Mouse (Mus musculus) heart, embryonic 11.5 days (tissue): ENCODE data around the gene Fgf22. TPM values are rescaled to one million over a fixed set of nuclear protein-coding genes. Genes with fewer than 3 reads are reported as not detected.
"Not testable (repeated sequence)": the region's sequence is repeated elsewhere in the genome, so short reads cannot be mapped to it uniquely, and the experiment has no call there.

Source experiments
- ATAC-seq: fragments of 200-750 bp; cut with Nextera tagmentation; replicated peaks from 2 replicates; pipeline ENCODE4 v1.8.0; 2017; ENCODE audit warnings: moderate library complexity; ENCODE audit not compliant: insufficient number of reproducible peaks, low FRiP score, low TSS enrichment
- H3K27ac ChIP-seq: fragments of 300-500 bp; sonication (generic); 2 replicates; pipeline ENCODE4 v1.5.1; 2014; ENCODE audit warnings: mild to moderate bottlenecking, low read depth, low read length
- H3K27me3 ChIP-seq: fragments of 300-500 bp; sonication (generic); 2 replicates; pipeline ENCODE4 v1.6.1; 2014; ENCODE audit warnings: mild to moderate bottlenecking, low read length, mixed read lengths; ENCODE audit not compliant: control insufficient read depth, insufficient read depth
- H3K36me3 ChIP-seq: fragments of 300-500 bp; sonication (generic); 2 replicates; pipeline ENCODE4 v1.6.1; 2014; ENCODE audit warnings: mild to moderate bottlenecking, low read length, moderate library complexity, mixed read lengths; ENCODE audit not compliant: control insufficient read depth, insufficient read depth
- H3K4me1 ChIP-seq: fragments of 300-500 bp; sonication (generic); 2 replicates; pipeline ENCODE4 v1.6.1; 2014; ENCODE audit warnings: low read length; ENCODE audit not compliant: control insufficient read depth, insufficient read depth
- H3K4me2 ChIP-seq: fragments of 300-500 bp; sonication (generic); 2 replicates; pipeline ENCODE4 v1.6.1; 2014; ENCODE audit warnings: mild to moderate bottlenecking, moderate library complexity
- H3K4me3 ChIP-seq: fragments of 300-500 bp; sonication (generic); 2 replicates; pipeline ENCODE4 v1.5.1; 2014; ENCODE audit warnings: low read depth, low read length
- H3K9ac ChIP-seq: fragments of 300-500 bp; sonication (generic); 2 replicates; pipeline ENCODE4 v1.6.1; 2014; ENCODE audit warnings: mild to moderate bottlenecking, low read depth, low read length, moderate library complexity
- H3K9me3 ChIP-seq: fragments of 300-500 bp; sonication (generic); replicated peaks from 2 replicates; pipeline ENCODE4 v1.6.1; 2016; ENCODE audit warnings: low read length; ENCODE audit not compliant: control insufficient read depth
- WGBS: fragments of 180-500 bp; shearing (Covaris S2); extraction: QIAGEN DNeasy Blood & Tissue Kit; methylation state at CpG from one replicate; pipeline ENCODE4 v1.1.7; 2014; ENCODE audit not compliant: insufficient replicate concordance; 5-methylcytosine and 5-hydroxymethylcytosine counted together
- polyA plus RNA-seq: library from polyadenylated mRNA; unstranded; fragments of >200 nt; fragmentation: Nextera tagmentation; extraction: Ambion mirVana; gene quantifications from 2 replicates; pipeline ENCODE4 v1.2.1, GENCODE M21; 2014

Gene Fgf22
- polyA plus RNA-seq, 1 experiment from 2014 or later = 0.26 TPM

DNA sequence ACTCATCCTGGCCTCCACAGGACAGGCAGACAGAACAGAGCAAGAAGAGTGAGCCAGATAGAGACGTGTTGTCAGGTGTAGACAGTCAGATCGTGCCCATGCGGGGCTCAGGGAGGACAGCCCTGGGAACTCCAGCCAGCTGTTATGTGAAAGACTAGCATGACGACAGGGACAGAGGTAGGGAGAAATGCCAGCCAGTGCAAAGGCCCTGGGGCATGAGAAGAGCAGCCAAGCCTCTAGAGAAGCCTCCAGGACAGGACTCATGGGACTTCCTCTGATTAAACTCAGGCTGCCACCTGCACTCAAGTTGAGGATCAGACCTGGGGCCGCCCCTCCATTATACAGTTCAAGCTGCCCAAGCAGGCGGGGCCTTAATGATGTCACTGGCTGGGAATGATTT, 6.4 kb upstream of the Fgf22 start:
- H3K27me3 ChIP-seq = no peaks in the 10 kb centered on the region
- ATAC-seq = no peak
- H3K9ac ChIP-seq = no peak overlapping the region
- 70% methylated on average over 6 of the region's 6 CpGs for WGBS
- peaks cover 2% of the 10 kb centered on the region; the same call in 1 of the 2 replicates for H3K36me3 ChIP-seq
- no peak overlapping the region for H3K4me2 ChIP-seq
- no peaks in the 10 kb centered on the region for H3K9me3 ChIP-seq
- no peak overlapping the region for H3K4me3 ChIP-seq
- H3K4me1 ChIP-seq = peaks cover 7% of the 10 kb centered on the region
- H3K27ac ChIP-seq = no peak overlapping the region

DNA sequence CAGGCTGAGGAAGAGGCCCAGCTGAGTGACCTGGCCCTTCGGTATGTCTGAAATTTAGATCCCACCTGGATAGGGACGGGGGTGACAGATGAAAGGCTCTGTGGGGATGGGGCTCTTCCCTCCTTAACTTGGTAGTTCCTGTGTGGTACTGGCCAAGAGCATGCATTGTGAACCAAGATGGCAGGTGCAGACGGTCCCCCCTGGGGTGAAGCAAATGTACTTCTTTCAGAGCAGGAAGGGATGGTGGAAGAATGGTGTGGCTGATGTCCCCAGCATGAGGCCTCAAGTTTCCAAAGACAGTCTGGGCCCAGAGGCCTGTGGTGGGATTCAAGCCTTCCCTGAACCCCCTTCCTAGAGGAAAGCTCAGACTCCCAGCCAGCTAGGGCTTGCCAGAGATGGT, 978 bp downstream of the Fgf22 start:
- H3K27ac ChIP-seq = no peak overlapping the region
- H3K9me3 ChIP-seq = no peaks in the 10 kb centered on the region
- H3K27me3 ChIP-seq = no peaks in the 10 kb centered on the region
- H3K4me1 ChIP-seq = peaks cover 7% of the 10 kb centered on the region; the same call in 1 of the 2 replicates
- 80% methylated on average over 3 of the region's 3 CpGs for WGBS
- H3K9ac ChIP-seq = no peak overlapping the region
- ATAC-seq = no peak
- peaks cover 25% of the 10 kb centered on the region for H3K36me3 ChIP-seq
- H3K4me3 ChIP-seq = no peak overlapping the region
- H3K4me2 ChIP-seq = no peak overlapping the region

- WGBS = 87% methylated on average over 24 of the region's 24 CpGs
- Histone ChIP-seq H3K9ac (no peak overlapping the region), H3K36me3 (peaks cover 33% of the 10 kb centered on the region)
Measured at GRCm38 (mm10) chr10:79756660-79757059, 1.8 kb downstream of the Fgf22 start.

DNA sequence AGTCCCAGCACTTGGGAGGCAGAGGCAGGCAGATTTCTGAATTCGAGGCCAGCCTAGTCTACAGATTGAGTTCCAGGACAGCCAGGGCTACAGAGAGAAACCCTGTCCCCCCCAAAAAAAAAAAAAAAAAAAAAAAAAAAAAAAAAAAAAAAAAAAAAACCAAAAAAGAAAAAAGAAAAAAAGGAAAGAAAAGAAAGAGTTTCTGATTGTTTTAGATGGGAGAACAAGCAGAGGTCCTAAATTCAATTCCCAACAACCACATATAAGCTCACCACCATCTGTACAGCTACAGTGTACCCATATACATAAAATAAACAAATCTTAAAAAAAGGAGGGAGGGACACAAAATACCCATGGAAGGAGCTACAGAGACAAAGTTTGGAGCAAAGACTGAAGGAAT, 4.8 kb downstream of the Fgf22 start:
- peaks cover 23% of the 10 kb centered on the region for H3K4me1 ChIP-seq
- peaks cover 40% of the 10 kb centered on the region for H3K36me3 ChIP-seq
- not testable (repeated sequence) for H3K27ac ChIP-seq, H3K27me3 ChIP-seq, H3K4me2 ChIP-seq, H3K9ac ChIP-seq, ATAC-seq, H3K9me3 ChIP-seq, H3K4me3 ChIP-seq
- 88% methylated on average over 1 of the region's 1 CpGs for WGBS

More at GRCm38 (mm10) chr10:79756660-79757059, 1.8 kb downstream of the Fgf22 start:
- peaks cover 7% of the 10 kb centered on the region; the same call in 1 of the 2 replicates for H3K4me1 ChIP-seq
- H3K9me3 ChIP-seq = no peaks in the 10 kb centered on the region
- no peak for ATAC-seq
- H3K4me2 ChIP-seq = no peak overlapping the region
- H3K27ac ChIP-seq = no peak overlapping the region
- no peak overlapping the region for H3K4me3 ChIP-seq
- no peaks in the 10 kb centered on the region for H3K27me3 ChIP-seq

- Histone ChIP-seq H3K4me3 (no peak overlapping the region), H3K4me2 (no peak overlapping the region), H3K27ac (no peak overlapping the region), H3K27me3 (no peaks in the 10 kb centered on the region), H3K9ac (no peak overlapping the region), H3K4me1 (peaks cover 26% of the 10 kb centered on the region), H3K36me3 (peaks cover 40% of the 10 kb centered on the region), H3K9me3 (no peaks in the 10 kb centered on the region)
- ATAC-seq = no peak
- WGBS = 89% methylated on average over 11 of the region's 11 CpGs
Measured at GRCm38 (mm10) chr10:79760603-79761143, 5.8 kb downstream of the Fgf22 start.

DNA sequence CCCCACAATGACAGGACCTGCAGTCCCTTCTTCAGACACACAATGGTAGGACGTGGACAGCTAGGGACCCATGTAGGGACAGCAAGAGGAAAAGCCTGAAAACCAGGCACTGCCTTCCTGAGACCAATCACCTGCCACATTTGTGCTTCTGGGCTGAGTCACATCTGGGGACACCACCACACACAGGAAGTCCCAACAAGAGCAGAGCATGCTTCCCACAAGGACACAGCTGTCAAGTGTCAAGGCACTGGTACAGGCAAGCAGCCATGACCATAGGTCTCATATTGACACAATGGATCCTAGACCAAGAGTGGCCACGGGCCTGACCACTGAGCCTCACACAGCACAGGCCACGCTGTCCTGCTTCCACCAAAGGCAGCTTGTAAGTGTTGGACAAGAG, 8.0 kb downstream of the Fgf22 start:
- Histone ChIP-seq H3K9me3 (no peaks in the 10 kb centered on the region), H3K27me3 (no peaks in the 10 kb centered on the region), H3K27ac (no peak overlapping the region), H3K36me3 (peaks cover 31% of the 10 kb centered on the region), H3K4me3 (no peak overlapping the region), H3K4me2 (no peak overlapping the region), H3K9ac (no peak overlapping the region), H3K4me1 (peaks cover 33% of the 10 kb centered on the region)
- no peak for ATAC-seq
- WGBS = 86% methylated on average over 3 of the region's 3 CpGs

- H3K4me1 ChIP-seq = peaks cover 35% of the 10 kb centered on the region
Measured at GRCm38 (mm10) chr10:79764234-79764633, 9.4 kb downstream of the Fgf22 start.

GRCm38 (mm10) chr10:79765228-79765745, 10.4 kb downstream of the Fgf22 start:
- WGBS = 85% methylated on average over 2 of the region's 2 CpGs
- no peaks in the 10 kb centered on the region for H3K27me3 ChIP-seq
- peak overlapping the region; percentile 92; the same call in 1 of the 2 replicates for H3K9ac ChIP-seq
- H3K36me3 ChIP-seq = peaks cover 20% of the 10 kb centered on the region
- peak overlapping the region; percentile 96 for H3K4me2 ChIP-seq
- H3K4me3 ChIP-seq = peak overlapping the region; percentile 92
- H3K4me1 ChIP-seq = peaks cover 35% of the 10 kb centered on the region
- H3K27ac ChIP-seq = no peak overlapping the region
- no peaks in the 10 kb centered on the region for H3K9me3 ChIP-seq
- ATAC-seq = no peak

More at GRCm38 (mm10) chr10:79764234-79764633, 9.4 kb downstream of the Fgf22 start:
- Histone ChIP-seq H3K27ac (no peak overlapping the region), H3K4me3 (no peak overlapping the region), H3K4me2 (no peak overlapping the region), H3K9me3 (no peaks in the 10 kb centered on the region), H3K27me3 (no peaks in the 10 kb centered on the region), H3K9ac (peak overlapping the region; percentile 30; the same call in 1 of the 2 replicates), H3K36me3 (peaks cover 21% of the 10 kb centered on the region)
- no peak for ATAC-seq
- 77% methylated on average over 7 of the region's 7 CpGs for WGBS
